Comparison of ENCODE assay signal across 28 mouse cellular contexts in genomic region chr8:113679361-113679760, GRCm38 (mm10). TPM values are rescaled to one million over a fixed set of nuclear protein-coding genes. Genes with fewer than 3 reads are reported as not detected.
DNase-seq lines count a peak whose midpoint lies in the region; ATAC-seq lines count a peak whose summit lies in the region.
"Had no signal": no experiment of that assay in that cellular context is flagged by ENCODE, and none has a peak within 500 bp of the region (broad histone marks: within the 10 kb centered on the region; RNA-seq: fewer than 3 reads in every experiment).

No protein-coding gene starts in this region.

- H3K4me1 ChIP-seq in midbrain, embryonic 10.5 days, result no peaks in the 10 kb centered on the region
- H3K4me1 ChIP-seq: forebrain, embryonic 10.5 days; heart, embryonic 15.5 days; hindbrain, embryonic 10.5 days had no signal

- WGBS in midbrain, embryonic 10.5 days, result 78% methylated on average over 3 of the region's 3 CpGs

- DNase-seq in CD4-positive helper T cell, adult 2 months (ENCODE audit: low read depth, low spot score), result peak; percentile 21
- peak; percentile 51 for DNase-seq in induced T-regulatory cell, adult 2 months (ENCODE audit: low read depth)
- DNase-seq in cerebellum, adult 8-10 months, result no peak
- DNase-seq in midbrain, embryonic 10.5 days (ENCODE audit: low spot score), result no peak
- no peak for DNase-seq in kidney, adult 18-20 months
- no peak for DNase-seq in kidney, postnatal 25 days
- DNase-seq: adrenal gland, adult 8-10 months; B cell, adult 2 months; cerebellum, adult 11-12 months; cerebellum, adult 9-11 months; cerebellum, postnatal 36 days; embryo, embryonic 11 days; gastrocnemius, adult 2 months; gastrocnemius, postnatal 25 days; heart, adult 2 months had no signal

- peak; percentile 88 for ATAC-seq in CD4-positive, CD25-positive, alpha-beta regulatory T cell, adult 4 months
- ATAC-seq in megakaryocyte progenitor cell, adult 5-6 weeks (replicated peaks; ENCODE audit: poor library complexity), result peak; percentile 42
- ATAC-seq: forebrain, embryonic 14.5 days had no signal

- no peak overlapping the region for H3K4me3 ChIP-seq in midbrain, embryonic 10.5 days
- H3K4me3 ChIP-seq: embryonic facial prominence, embryonic 15.5 days; erythroblast, embryonic 14.5 days; forebrain, embryonic 10.5 days; gastrocnemius, adult 2 months; heart, adult 2 months; heart, embryonic 15.5 days; hindbrain, embryonic 10.5 days had no signal

- no peaks in the 10 kb centered on the region for H3K27me3 ChIP-seq in midbrain, embryonic 10.5 days (ENCODE audit: low read depth, poor library complexity, severe bottlenecking)
- H3K27me3 ChIP-seq: embryonic facial prominence, embryonic 15.5 days; heart, embryonic 15.5 days had no signal

- H3K36me3 ChIP-seq in midbrain, embryonic 10.5 days, result no peaks in the 10 kb centered on the region
- H3K36me3 ChIP-seq: embryonic facial prominence, embryonic 15.5 days; forebrain, embryonic 10.5 days; heart, embryonic 15.5 days; hindbrain, embryonic 10.5 days had no signal

- H3K9me3 ChIP-seq in midbrain, embryonic 10.5 days (replicated peaks), result no peaks in the 10 kb centered on the region
- H3K9me3 ChIP-seq: embryonic facial prominence, embryonic 15.5 days; forebrain, embryonic 10.5 days; heart, embryonic 15.5 days; hindbrain, embryonic 10.5 days had no signal

- H3K27ac ChIP-seq in midbrain, embryonic 10.5 days (replicated peaks), result no peak overlapping the region
- H3K27ac ChIP-seq: embryonic facial prominence, embryonic 15.5 days; forebrain, embryonic 10.5 days; gastrocnemius, adult 2 months; heart, adult 2 months; heart, embryonic 15.5 days; hindbrain, embryonic 10.5 days; hindbrain, embryonic 14.5 days had no signal

RNA-seq across cellular contexts. Expression of gene Syce1l, which starts 36.3 kb away (rescaled TPM):
- polyA plus RNA-seq in CD4-positive, CD25-positive, alpha-beta regulatory T cell, adult 4 months (2017; shearing (Covaris generic)), result not detected
- not detected in 2 replicates for total RNA-seq in megakaryocyte progenitor cell, adult 5-6 weeks (2015)
- total RNA-seq in megakaryocyte progenitor cell, adult 5-6 weeks (2017), result not detected in 2 replicates
- 0.17 TPM in 1 of 2 replicates, not detected in the other for polyA plus RNA-seq in midbrain, embryonic 10.5 days (2016; fragmentation: Nextera tagmentation; extraction: Ambion mirVana)
- total RNA-seq: ES-E14; gastrocnemius, adult 2 months; gastrocnemius, postnatal 25 days; heart, adult 2 months; heart, postnatal 25 days had no signal
- polyA plus RNA-seq: embryonic facial prominence, embryonic 11.5 days; embryonic facial prominence, embryonic 15.5 days; erythroblast, embryonic 14.5 days; forebrain, embryonic 10.5 days; forebrain, embryonic 14.5 days; heart, adult 2 months; heart, embryonic 11.5 days; heart, embryonic 15.5 days; hindbrain, embryonic 10.5 days; hindbrain, embryonic 14.5 days had no signal

RNA-seq across cellular contexts. Expression of gene Mon1b, which starts 44.0 kb away (rescaled TPM):
- polyA plus RNA-seq in CD4-positive, CD25-positive, alpha-beta regulatory T cell, adult 4 months (2017; shearing (Covaris generic)), result 10 to 100 TPM; 15.0 to 27.9 TPM
- total RNA-seq in megakaryocyte progenitor cell, adult 5-6 weeks (2015), result 12.6 and 13.0 TPM in 2 replicates
- total RNA-seq in megakaryocyte progenitor cell, adult 5-6 weeks (2017), result 15.6 and 15.8 TPM in 2 replicates
- 8.0 and 10.9 TPM in 2 replicates for polyA plus RNA-seq in midbrain, embryonic 10.5 days (2016; fragmentation: Nextera tagmentation; extraction: Ambion mirVana)

Comparison
In these comparisons a context has a peak if more than half of its experiments do, and no peak if none do; other contexts are left out.
1. DNase-seq: peak in CD4-positive helper T cell, adult 2 months (single experiment) and induced T-regulatory cell, adult 2 months (single experiment); none in cerebellum, adult 8-10 months (single experiment), midbrain, embryonic 10.5 days (single experiment), kidney, adult 18-20 months (single experiment) and kidney, postnatal 25 days (0 of 2).